In genomic region chr4:48663271-48663670, GRCm38 (mm10) we compare ENCODE assay signal across 17 mouse cellular contexts. TPM values are rescaled to one million over a fixed set of nuclear protein-coding genes. Genes with fewer than 3 reads are reported as not detected.
DNase-seq lines count a peak whose midpoint lies in the region; ATAC-seq and TF ChIP-seq lines count a peak whose summit lies in the region.
"Had no signal": no experiment of that assay in that cellular context is flagged by ENCODE, and none has a peak within 500 bp of the region (broad histone marks: within the 10 kb centered on the region; RNA-seq: fewer than 3 reads in every experiment).

Gene Cavin4 (plus strand): TSS chr4:48663514.

- ATAC-seq in lung, postnatal 0 days = peak; percentile 52; the same call in 1 of the 2 replicates
- peak; percentile 91 for ATAC-seq in heart, embryonic 16.5 days (replicated peaks; ENCODE audit: extremely low read depth, insufficient read depth, low FRiP score)
- ATAC-seq: forebrain, embryonic 15.5 days had no signal

- no peaks in the 10 kb centered on the region for H3K27me3 ChIP-seq in lung, postnatal 0 days (replicated peaks; ENCODE audit: insufficient read depth, low read length)
- no peaks in the 10 kb centered on the region for H3K27me3 ChIP-seq in heart, embryonic 16.5 days (ENCODE audit: control insufficient read depth, insufficient read depth, low read length)
- H3K27me3 ChIP-seq: CH12.LX; embryonic facial prominence, embryonic 13.5 days; forebrain, embryonic 15.5 days; hindbrain, embryonic 12.5 days; megakaryocyte, embryonic 14.5 days had no signal

- H3K9me3 ChIP-seq in lung, postnatal 0 days (ENCODE audit: low read length) = no peaks in the 10 kb centered on the region
- no peaks in the 10 kb centered on the region for H3K9me3 ChIP-seq in heart, embryonic 16.5 days (replicated peaks; ENCODE audit: control insufficient read depth, low read length)
- H3K9me3 ChIP-seq: embryonic facial prominence, embryonic 13.5 days; forebrain, embryonic 15.5 days; hindbrain, embryonic 12.5 days had no signal

- no peak within 1 kb of the TSS for H3K27ac ChIP-seq in lung, postnatal 0 days (ENCODE audit: low read length)
- peak within 1 kb of the TSS; percentile 83 for H3K27ac ChIP-seq in heart, embryonic 16.5 days (ENCODE audit: low read length)
- no peak within 1 kb of the TSS for H3K27ac ChIP-seq in layer of hippocampus, adult 2 months
- H3K27ac ChIP-seq: forebrain, embryonic 15.5 days; hindbrain, embryonic 12.5 days; liver, embryonic 14.5 days had no signal

- H3K9ac ChIP-seq in lung, postnatal 0 days (replicated peaks; ENCODE audit: low read depth) = no peak within 1 kb of the TSS
- peak within 1 kb of the TSS; percentile 59 for H3K9ac ChIP-seq in heart, embryonic 16.5 days (ENCODE audit: low read length)
- H3K9ac ChIP-seq: embryonic facial prominence, embryonic 13.5 days; forebrain, embryonic 15.5 days; hindbrain, embryonic 12.5 days; liver, embryonic 14.5 days had no signal

- no peak within 1 kb of the TSS for H3K4me3 ChIP-seq in lung, postnatal 0 days (ENCODE audit: low read depth, low read length)
- H3K4me3 ChIP-seq in heart, embryonic 16.5 days (ENCODE audit: low read length) = peak within 1 kb of the TSS; percentile 31
- H3K4me3 ChIP-seq in layer of hippocampus, adult 2 months = no peak within 1 kb of the TSS
- H3K4me3 ChIP-seq: embryonic facial prominence, embryonic 13.5 days; forebrain, embryonic 15.5 days; hindbrain, embryonic 12.5 days; megakaryocyte, embryonic 14.5 days had no signal

- TF ChIP-seq EP300 in lung, postnatal 0 days (IDR thresholded peaks at IDR 0.05) = no peak

- no peaks in the 10 kb centered on the region for H3K36me3 ChIP-seq in lung, postnatal 0 days (ENCODE audit: insufficient read depth, low read length)
- H3K36me3 ChIP-seq in heart, embryonic 16.5 days (ENCODE audit: control insufficient read depth, insufficient read depth) = peaks cover 5% of the 10 kb centered on the region

- no peaks in the 10 kb centered on the region; the same call in 1 of the 2 replicates for H3K4me1 ChIP-seq in lung, postnatal 0 days (ENCODE audit: insufficient read depth, low read depth, low read length)
- H3K4me1 ChIP-seq in heart, embryonic 16.5 days (ENCODE audit: control insufficient read depth, insufficient read depth, low read length) = no peaks in the 10 kb centered on the region; the same call in 1 of the 2 replicates
- H3K4me1 ChIP-seq: embryonic facial prominence, embryonic 13.5 days; hindbrain, embryonic 12.5 days; megakaryocyte, embryonic 14.5 days had no signal

- DNase-seq in lung, postnatal 0 days (ENCODE audit: low spot score) = peak; percentile 45
- no peak for DNase-seq in lung, postnatal 4 days
- DNase-seq in gastrocnemius, postnatal 14 days = peak; percentile 81
- DNase-seq in skeletal muscle tissue, adult 2 months (ENCODE audit: low read depth, low spot score) = peak; percentile 89
- DNase-seq in layer of hippocampus, adult 2 months (ENCODE audit: low spot score in 2 of 2) = no peak
- no peak for DNase-seq in embryo, embryonic 10 days (ENCODE audit: low spot score)
- DNase-seq in thymus, adult 18-20 months = no peak
- DNase-seq: adrenal gland, postnatal 10 days; cerebellum, postnatal 25 days; kidney, adult 2 months had no signal

- TF ChIP-seq CTCF in lung, postnatal 0 days (IDR thresholded peaks at IDR 0.05) = no peak
- TF ChIP-seq CTCF in layer of hippocampus, adult 2 months (conservative IDR thresholded peaks at IDR 0.05) = no peak

- 68% methylated on average over 10 of the region's 10 CpGs for WGBS in lung, postnatal 0 days
- WGBS in heart, embryonic 16.5 days = 63% methylated on average over 10 of the region's 10 CpGs

- no peak within 1 kb of the TSS; the same call in 1 of the 2 replicates for H3K4me2 ChIP-seq in lung, postnatal 0 days (replicated peaks; ENCODE audit: low read depth, low read length)
- H3K4me2 ChIP-seq in heart, embryonic 16.5 days (ENCODE audit: low read depth, low read length) = peak within 1 kb of the TSS; percentile 55
- H3K4me2 ChIP-seq: embryonic facial prominence, embryonic 13.5 days; forebrain, embryonic 15.5 days; hindbrain, embryonic 12.5 days had no signal

- intact Hi-C loops in gastrocnemius, postnatal 14 days (cut with DNase I; ENCODE audit: low total_unique reads) = no loop called here

RNA-seq across cellular contexts. Expression of gene Cavin4, which starts in this region (rescaled TPM):
- 0.55 and 0.93 TPM in 2 replicates for polyA plus RNA-seq in lung, postnatal 0 days (2015; fragmentation: Nextera tagmentation; extraction: Ambion mirVana)
- 100 to 1,000 TPM; 138 to 167 TPM for total RNA-seq in gastrocnemius, postnatal 14 days (2021)
- 20.8 and 27.6 TPM in 2 replicates for polyA plus RNA-seq in heart, embryonic 16.5 days (2015; fragmentation: Nextera tagmentation; extraction: Ambion mirVana)
- total RNA-seq in layer of hippocampus, adult 2 months (2021) = 1 to 10 TPM; 2.1 TPM

Comparison
In these comparisons a context has a peak if more than half of its experiments do, and no peak if none do; other contexts are left out.
1. RNA of gene Cavin4 (total RNA-seq): 138 to 167 TPM in gastrocnemius, postnatal 14 days; 2.1 TPM in layer of hippocampus, adult 2 months; every median in the first group is over 10 times any median in the second.
2. RNA of gene Cavin4 (polyA plus RNA-seq): 20.8 to 27.6 TPM in heart, embryonic 16.5 days; 0.55 to 0.93 TPM in lung, postnatal 0 days; every median in the first group is over 10 times any median in the second.
3. Peak in DNase-seq and ATAC-seq in lung, postnatal 0 days; RNA of the gene not detected or under 1 TPM.
4. DNase-seq: peak in gastrocnemius, postnatal 14 days (single experiment) and skeletal muscle tissue, adult 2 months (single experiment); none in lung, postnatal 4 days (0 of 2), layer of hippocampus, adult 2 months (0 of 2), embryo, embryonic 10 days (single experiment) and thymus, adult 18-20 months (0 of 2).